Mouse (Mus musculus) spleen, embryonic (tissue): ENCODE results near the gene Ush2a.

ENCODE experiments used
- CTCF ChIA-PET: fragments of 350-600 bp; sonication (Branson Sonifier 250); formaldehyde crosslinking; loops from one replicate; lab custom pipeline; 2022; lab: Charles Lee

The Ush2a gene

DNA sequence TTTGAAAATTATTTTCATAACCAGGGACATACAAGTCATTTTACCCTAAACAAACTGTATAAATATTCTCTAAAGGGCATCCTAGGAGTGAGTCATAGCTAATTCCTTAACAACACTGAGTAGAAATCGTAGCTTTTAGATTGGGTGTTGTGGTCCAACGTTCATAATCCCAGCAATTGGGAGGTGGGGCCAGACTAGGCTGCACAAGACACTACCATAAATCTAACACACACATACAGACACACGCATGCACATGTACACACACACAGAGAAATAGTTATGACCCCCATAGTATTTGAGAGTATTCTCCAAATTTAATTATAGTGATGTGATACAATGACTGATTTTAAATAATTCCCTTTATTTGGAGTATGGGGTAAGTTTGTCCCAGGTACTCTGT, 125.5 kb downstream of the Ush2a start:
- CTCF ChIA-PET, result no interaction called here

- CTCF ChIA-PET, result no interaction called here
Observed at GRCm38 (mm10) chr1:188387820-188388471, 126.1 kb downstream of the Ush2a start.

GRCm38 (mm10) chr1:188390080-188390479, 128.3 kb downstream of the Ush2a start:
- CTCF ChIA-PET, result no interaction called here

- CTCF ChIA-PET, result no interaction called here
Observed at GRCm38 (mm10) chr1:188407176-188407575, 145.4 kb downstream of the Ush2a start.

DNA sequence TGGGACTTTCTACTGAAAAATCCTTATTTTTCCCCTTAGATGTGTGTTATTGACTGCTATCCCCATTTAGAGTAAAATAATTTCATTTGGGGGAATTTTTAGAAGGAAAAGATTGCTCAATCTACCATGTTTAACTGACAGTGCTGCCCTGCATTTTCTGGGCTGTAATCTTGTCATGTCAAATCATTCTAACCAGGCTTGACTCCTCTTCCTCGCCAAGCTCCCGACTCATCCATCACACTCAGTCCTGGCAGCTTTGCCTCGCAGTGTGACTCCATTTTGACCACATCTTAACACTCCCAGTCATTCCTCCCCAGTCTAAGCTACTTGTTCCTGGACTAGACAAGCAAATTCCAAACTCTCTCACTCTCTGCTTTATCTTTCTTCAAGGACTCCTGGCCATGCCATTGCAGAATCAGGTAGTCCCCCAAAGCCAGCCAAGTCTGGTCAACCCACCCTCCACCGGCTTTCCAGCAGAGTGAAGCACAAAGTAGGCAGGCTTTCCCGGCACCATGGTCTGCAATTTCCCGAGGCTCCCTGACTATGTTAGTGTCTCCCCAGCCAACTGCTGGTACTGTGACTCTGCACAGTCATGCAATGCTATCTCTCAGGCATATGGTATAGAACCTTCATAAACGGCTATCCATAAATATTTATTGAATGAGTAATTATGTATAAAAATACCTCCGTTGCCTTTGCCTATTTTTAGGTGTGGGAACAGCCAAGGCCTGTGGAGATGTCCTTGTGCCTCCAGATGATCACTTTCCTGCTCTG, 146.0 kb downstream of the Ush2a start:
- CTCF ChIA-PET, result no interaction called here

DNA sequence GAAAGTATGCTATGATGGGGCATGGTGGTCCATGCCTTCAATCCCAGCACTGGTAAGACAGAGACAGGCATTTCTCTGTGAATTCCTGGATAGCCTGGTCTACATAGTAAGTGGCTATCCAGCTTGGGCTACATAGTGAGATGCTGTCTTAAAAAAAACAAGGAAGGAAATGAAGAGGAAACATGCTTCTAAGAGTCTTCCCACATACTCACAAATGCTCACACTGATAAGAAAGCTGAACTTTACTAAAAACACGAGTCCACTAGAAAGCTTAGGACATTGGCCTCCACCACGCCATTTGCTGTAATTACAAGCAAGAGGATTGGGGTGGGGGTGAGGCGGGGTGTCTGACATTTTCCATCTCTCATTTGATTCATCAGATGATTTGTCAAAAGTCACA, 148.7 kb downstream of the Ush2a start:
- CTCF ChIA-PET, result no interaction called here

DNA sequence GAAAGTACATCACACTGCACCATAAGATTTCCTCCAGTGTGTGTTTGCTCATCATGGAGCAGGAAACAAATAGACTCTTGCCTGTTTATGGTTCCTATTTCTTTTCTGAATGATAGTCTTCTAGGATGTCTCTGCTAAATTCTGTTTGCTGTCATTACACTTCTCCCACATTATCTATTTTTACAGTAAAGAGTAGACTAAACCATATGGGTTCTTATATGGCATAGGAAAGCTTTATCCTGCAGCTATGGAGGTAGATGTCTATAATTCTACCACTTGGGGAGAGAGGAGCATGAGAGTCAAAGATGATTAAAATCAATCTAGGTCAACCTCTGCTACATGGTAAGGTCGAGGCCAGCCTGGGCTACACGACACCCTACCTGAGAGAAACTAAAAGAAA, 158.7 kb downstream of the Ush2a start:
- CTCF ChIA-PET, result no interaction called here

- CTCF ChIA-PET, result no interaction called here
Observed at GRCm38 (mm10) chr1:188428172-188428571, 166.3 kb downstream of the Ush2a start.

GRCm38 (mm10) chr1:188430689-188431088, 168.9 kb downstream of the Ush2a start:
- CTCF ChIA-PET, result no interaction called here

DNA sequence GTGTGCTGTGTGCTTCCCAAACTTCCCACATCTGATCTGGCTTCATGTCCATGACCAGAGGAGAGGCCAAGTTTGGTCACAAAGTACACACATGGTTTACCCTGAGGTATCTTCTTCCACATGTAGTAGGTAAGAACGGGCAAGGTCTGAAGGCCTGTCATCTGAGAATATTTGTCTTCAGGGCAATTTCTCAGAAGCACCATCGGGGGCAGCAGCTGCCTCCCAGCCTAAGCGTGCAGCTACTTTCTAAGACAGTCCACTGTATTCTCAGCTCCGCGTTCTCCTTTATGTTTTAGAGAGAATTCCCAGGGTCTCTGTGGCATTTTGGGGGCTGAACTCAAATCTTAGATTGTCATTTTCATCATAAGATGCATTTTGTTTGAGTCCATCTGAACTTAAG, 186.1 kb downstream of the Ush2a start:
- CTCF ChIA-PET, result no interaction called here

GRCm38 (mm10) chr1:188456466-188457175, 194.8 kb downstream of the Ush2a start:
- CTCF ChIA-PET, result no interaction called here

DNA sequence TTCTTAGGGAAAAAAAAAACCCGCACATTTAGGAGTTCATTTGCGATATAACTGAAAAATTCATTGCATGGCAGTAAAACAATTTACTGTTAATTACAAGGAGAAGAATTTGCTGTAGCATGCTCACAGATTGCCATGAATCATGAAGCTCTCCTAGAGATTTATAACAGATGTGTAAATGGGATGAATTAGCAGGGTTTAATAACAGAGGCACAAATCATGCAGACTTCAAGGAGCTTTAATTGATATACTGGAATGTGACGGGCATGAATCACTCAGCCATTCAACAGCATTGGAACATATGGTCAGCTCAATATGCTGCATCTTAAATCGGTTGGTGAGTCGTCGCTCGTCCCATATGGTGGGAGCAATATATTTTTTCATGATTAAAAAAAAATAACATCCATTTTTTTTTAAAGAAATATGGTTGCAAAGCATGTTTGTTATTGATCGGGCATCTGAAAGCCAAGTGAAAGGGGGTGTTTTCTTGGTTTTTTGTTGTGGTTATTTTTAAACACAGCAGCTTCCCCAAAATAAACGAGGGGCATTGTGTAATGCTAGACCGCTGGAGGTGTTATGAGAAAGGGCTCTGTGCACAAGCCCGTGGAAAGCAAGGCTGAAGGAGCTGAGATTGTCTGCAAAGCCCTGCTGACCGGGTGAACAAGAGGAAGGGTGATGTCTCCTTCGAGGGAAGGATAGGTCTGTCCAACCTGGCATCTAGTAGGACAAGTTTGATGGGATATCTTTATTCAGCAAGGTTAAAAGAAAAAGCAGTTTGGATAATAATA, 195.6 kb downstream of the Ush2a start:
- CTCF ChIA-PET, result no interaction called here

DNA sequence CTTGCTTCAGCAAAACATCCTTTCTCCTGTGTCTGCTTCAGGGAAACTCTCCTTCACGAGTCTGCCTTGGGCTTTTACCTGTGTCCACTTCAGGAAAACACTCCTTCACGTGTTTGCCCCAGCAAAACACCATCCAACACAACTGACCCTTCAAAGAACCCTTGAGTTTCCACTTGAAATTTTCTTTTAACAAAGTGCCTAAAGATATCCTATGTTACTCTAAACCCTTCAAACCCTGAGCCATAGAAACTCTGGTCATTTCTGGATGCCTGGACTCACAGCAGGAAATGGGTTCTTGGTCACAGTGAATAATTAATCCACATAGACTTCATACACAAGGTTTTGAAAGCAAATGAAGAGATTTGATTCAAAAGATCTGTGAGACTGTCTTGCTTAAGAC, 199.4 kb downstream of the Ush2a start:
- CTCF ChIA-PET, result no interaction called here

DNA sequence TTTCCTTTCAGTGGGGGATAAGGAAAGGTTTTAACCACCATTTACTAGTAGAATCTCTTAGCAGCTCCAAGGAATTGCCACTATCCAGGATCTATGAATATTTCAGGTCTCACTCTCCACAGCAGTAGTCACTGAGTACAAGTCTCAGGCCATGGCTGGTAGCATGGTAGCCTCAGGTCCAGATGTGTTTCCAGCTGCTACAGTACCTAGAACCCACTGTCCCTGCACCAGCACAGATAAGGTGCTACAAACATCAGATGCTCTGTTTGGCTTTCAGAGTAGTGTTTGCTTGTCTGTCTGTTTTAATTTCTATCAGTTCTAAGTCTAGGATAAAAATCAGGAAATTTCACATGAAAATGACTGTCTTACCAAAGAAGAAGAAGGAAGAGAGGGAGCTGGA, 202.8 kb downstream of the Ush2a start:
- CTCF ChIA-PET, result no interaction called here

DNA sequence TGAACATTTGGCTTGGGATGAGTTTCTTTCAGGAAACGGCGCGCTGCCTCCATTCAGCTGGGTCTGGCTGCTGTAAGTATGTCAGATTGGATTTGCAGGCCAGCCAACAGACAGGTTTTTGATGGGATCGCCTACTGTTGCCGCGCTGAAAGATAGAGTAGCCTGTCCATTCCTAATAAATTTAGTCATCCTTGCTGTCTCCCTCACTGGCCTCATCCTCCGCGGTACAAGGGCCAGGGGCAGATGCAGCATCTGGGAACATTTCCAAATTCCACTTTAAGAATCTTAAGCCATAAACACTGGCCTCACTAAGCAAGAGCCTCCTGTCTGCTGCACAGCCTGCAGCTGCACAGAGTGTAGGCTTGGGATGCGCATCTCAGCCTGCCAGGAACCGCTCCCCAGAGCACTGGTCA, 206.6 kb downstream of the Ush2a start:
- CTCF ChIA-PET, result no interaction called here

DNA sequence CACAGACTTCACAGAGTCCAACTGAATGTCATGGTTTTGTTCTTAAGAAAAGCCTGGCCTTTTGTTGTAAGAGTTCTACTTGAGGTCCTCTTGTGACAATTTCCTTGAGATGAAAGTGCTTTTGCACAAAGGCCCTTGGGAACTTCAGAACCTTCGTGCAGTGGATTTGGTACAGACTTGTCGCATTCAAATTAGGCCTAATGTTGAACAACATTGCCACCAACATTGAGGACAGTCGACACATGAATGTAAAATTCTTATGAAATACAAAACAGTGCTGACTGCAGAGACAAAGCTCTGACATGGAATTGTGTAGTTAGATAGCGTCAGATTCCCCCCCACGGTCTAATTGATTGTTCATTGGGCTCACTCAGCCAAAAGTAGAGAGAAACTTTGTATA, 243.1 kb downstream of the Ush2a start:
- CTCF ChIA-PET, result no interaction called here

GRCm38 (mm10) chr1:188518792-188519191, 257.0 kb downstream of the Ush2a start:
- CTCF ChIA-PET, result no interaction called here

GRCm38 (mm10) chr1:188527451-188527850, 265.6 kb downstream of the Ush2a start:
- CTCF ChIA-PET, result no interaction called here

- CTCF ChIA-PET, result no interaction called here
Observed at GRCm38 (mm10) chr1:188529606-188530131, 267.8 kb downstream of the Ush2a start.

- CTCF ChIA-PET, result no interaction called here
Observed at GRCm38 (mm10) chr1:188537021-188537420, 275.2 kb downstream of the Ush2a start.

DNA sequence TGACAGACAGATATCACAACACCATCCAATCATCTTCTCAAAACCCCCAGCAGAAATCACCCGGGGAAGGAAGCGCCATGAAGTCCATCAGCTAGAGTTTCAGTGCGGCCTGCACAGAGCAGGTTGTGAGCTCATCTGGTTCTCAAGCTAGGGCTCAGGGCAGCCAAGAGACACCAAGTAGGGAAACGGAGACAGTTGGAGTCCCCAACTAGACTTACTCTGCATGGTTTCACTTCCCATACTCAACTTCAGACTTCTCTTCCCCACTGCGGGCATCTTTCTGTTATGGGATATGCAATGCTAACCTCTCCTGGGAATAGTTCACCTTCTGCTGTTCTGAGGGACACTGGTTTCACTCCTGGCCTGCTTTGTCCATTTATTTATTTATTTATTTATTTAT, 277.8 kb downstream of the Ush2a start:
- CTCF ChIA-PET, result no interaction called here

DNA sequence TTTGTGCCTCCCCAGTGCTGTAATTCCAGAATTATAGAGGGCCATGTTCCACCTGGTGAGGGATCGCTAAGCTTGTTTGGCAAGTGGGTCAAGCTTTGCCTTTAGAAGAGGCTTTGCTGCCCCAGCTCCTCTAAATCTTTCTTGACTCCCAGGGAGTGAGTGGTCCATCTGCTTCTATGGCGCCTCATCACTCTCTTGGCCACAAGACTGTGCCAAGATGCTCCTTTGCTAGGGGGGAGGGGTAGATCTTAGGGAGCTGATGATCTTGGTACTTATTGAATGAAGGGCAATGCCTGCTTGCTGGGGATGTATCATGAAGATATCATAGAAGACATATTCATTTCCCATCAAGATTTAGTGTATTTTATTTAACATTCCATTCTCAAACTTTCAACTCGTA, 279.7 kb downstream of the Ush2a start:
- CTCF ChIA-PET, result no interaction called here
